Mouse (Mus musculus) naive thymus-derived CD4-positive, alpha-beta T cell, adult 2 months (primary cell): ENCODE data around the gene Tmem88b.
A peak's percentile ranks its signal among the peaks of the same experiment; 100 is the strongest.
"Not testable (repeated sequence)": the region's sequence is repeated elsewhere in the genome, so short reads cannot be mapped to it uniquely, and the experiment has no call there.

Experiments
- DNase-seq: peaks from one replicate; pipeline ENCODE4 v3.0.0-alpha.2; 2011; ENCODE audit warnings: low read depth

Tmem88b gene

GRCm38 (mm10) chr4:155788833-155789232 lies 3.2 kb upstream of the Tmem88b start:
- not testable (repeated sequence) for DNase-seq

- DNase-seq = no peak
Observed at GRCm38 (mm10) chr4:155788300-155788699, 2.6 kb upstream of the Tmem88b start.

- no peak for DNase-seq
Observed at GRCm38 (mm10) chr4:155785246-155785645, 428 bp downstream of the Tmem88b start.

- peak; percentile 75 for DNase-seq
Observed at GRCm38 (mm10) chr4:155784081-155784701, 1.5 kb downstream of the Tmem88b start.

- DNase-seq = no peak
Observed at GRCm38 (mm10) chr4:155783486-155784080, 2.1 kb downstream of the Tmem88b start.

- DNase-seq = no peak
Observed at GRCm38 (mm10) chr4:155780895-155781294, 4.8 kb downstream of the Tmem88b start.

- DNase-seq = no peak
Observed at GRCm38 (mm10) chr4:155779498-155779897, 6.2 kb downstream of the Tmem88b start.

GRCm38 (mm10) chr4:155777816-155778215 lies 7.9 kb downstream of the Tmem88b start:
- DNase-seq = no peak

GRCm38 (mm10) chr4:155776704-155777335 lies 8.9 kb downstream of the Tmem88b start:
- DNase-seq = no peak

GRCm38 (mm10) chr4:155775855-155776254 lies 9.8 kb downstream of the Tmem88b start:
- DNase-seq = no peak

GRCm38 (mm10) chr4:155774971-155775740 lies 10.5 kb downstream of the Tmem88b start:
- no peak for DNase-seq

- DNase-seq = peak; percentile 86
Observed at GRCm38 (mm10) chr4:155774280-155774754, 11.4 kb downstream of the Tmem88b start, which contains the start of gene Vwa1. Gene Vwa1, minus strand, starts transcription at chr4:155774698.

GRCm38 (mm10) chr4:155773335-155774078 lies 12.2 kb downstream of the Tmem88b start:
- no peak for DNase-seq

GRCm38 (mm10) chr4:155772786-155773185 lies 12.9 kb downstream of the Tmem88b start:
- DNase-seq = no peak

- DNase-seq = no peak
Observed at GRCm38 (mm10) chr4:155771706-155772105, 14.0 kb downstream of the Tmem88b start.

- no peak for DNase-seq
Observed at GRCm38 (mm10) chr4:155770626-155771025, 15.0 kb downstream of the Tmem88b start.

- DNase-seq = peak; percentile 85
Observed at GRCm38 (mm10) chr4:155769880-155770512, 15.7 kb downstream of the Tmem88b start.

GRCm38 (mm10) chr4:155769496-155769879 lies 16.2 kb downstream of the Tmem88b start:
- DNase-seq = no peak

GRCm38 (mm10) chr4:155762357-155762756 lies 23.3 kb downstream of the Tmem88b start:
- DNase-seq = no peak

GRCm38 (mm10) chr4:155761356-155762099 lies 24.1 kb downstream of the Tmem88b start:
- DNase-seq = no peak
